Mouse (Mus musculus): ENCODE results near the gene Spc24. TPM values are rescaled to one million over a fixed set of nuclear protein-coding genes. Genes with fewer than 3 reads are reported as not detected.

The Spc24 gene
- total and polyA plus RNA-seq, 3 experiments = 61.5 to 126 (median 116) TPM

DNA sequence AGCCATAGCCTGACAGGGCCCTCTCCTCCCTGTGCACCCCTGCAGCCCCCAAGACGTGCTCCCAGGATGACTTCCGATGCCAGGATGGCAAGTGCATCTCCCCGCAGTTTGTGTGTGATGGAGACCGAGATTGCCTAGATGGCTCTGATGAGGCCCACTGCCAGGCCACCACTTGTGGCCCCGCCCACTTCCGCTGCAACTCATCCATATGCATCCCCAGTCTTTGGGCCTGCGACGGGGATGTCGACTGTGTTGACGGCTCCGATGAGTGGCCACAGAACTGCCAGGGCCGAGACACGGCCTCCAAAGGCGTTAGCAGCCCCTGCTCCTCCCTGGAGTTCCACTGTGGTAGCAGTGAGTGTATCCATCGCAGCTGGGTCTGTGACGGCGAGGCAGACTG is 26.7 kb downstream of the Spc24 start:
- DNase-seq (ENCODE audit: low spot score) = no peak
- peaks cover 30% of the 10 kb centered on the region for H3K4me1 ChIP-seq (ENCODE audit: insufficient read depth, low read depth, low read length)
- no peaks in the 10 kb centered on the region; the same call in 1 of the 2 replicates for H3K9me3 ChIP-seq (replicated peaks)
- no peak overlapping the region for H3K4me3 ChIP-seq (ENCODE audit: low read depth, low read length)
- no peak for ATAC-seq (ENCODE audit: extremely low read depth, insufficient number of reproducible peaks, low FRiP score, poor library complexity, severe bottlenecking)
- peaks cover 97% of the 10 kb centered on the region for H3K36me3 ChIP-seq (replicated peaks)
- TF ChIP-seq GATA1 (IDR thresholded peaks at IDR 0.05; ENCODE audit: borderline replicate concordance, low read length) (no peak), CTCF (IDR thresholded peaks at IDR 0.05; ENCODE audit: low read depth, low read length) (no peak), TAL1 (conservative IDR thresholded peaks at IDR 0.05; ENCODE audit: low read depth, low read length) (no peak), GATA2 (IDR thresholded peaks at IDR 0.05; ENCODE audit: borderline replicate concordance, low read depth, low read length) (no peak), POLR2AphosphoS5 (IDR thresholded peaks at IDR 0.05; ENCODE audit: insufficient replicate concordance, low read depth, low read length) (no peak)
- no peaks in the 10 kb centered on the region for H3K27me3 ChIP-seq (ENCODE audit: insufficient read depth, low read length)

DNA sequence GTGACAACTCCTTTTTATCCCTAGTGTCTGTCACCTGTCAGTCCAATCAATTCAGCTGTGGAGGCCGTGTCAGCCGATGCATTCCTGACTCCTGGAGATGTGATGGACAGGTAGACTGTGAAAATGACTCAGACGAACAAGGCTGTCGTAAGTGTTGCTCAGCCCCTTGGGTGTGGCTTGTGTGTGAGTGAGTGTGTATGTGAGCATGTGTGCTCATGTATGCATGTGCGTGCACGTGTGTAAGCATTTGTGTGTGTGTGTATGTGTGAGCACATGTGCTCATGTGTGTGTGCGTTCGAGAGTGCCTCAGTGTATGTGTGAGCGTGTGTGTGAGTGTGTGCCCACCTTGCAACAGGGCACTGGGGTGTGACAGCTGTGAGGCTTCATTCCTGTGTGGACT is 27.8 kb downstream of the Spc24 start:
- Histone ChIP-seq H3K36me3 (replicated peaks) (peaks cover 97% of the 10 kb centered on the region), H3K9me3 (replicated peaks) (no peaks in the 10 kb centered on the region; the same call in 1 of the 2 replicates), H3K4me1 (ENCODE audit: insufficient read depth, low read depth, low read length) (peaks cover 40% of the 10 kb centered on the region), H3K4me3 (ENCODE audit: low read depth, low read length) (no peak overlapping the region), H3K27me3 (ENCODE audit: insufficient read depth, low read length) (no peaks in the 10 kb centered on the region)
- no peak for DNase-seq (ENCODE audit: low spot score)
- TF ChIP-seq POLR2AphosphoS5 (IDR thresholded peaks at IDR 0.05; ENCODE audit: insufficient replicate concordance, low read depth, low read length) (peak; percentile 78; the same call in 1 of the 2 replicates), TAL1 (conservative IDR thresholded peaks at IDR 0.05; ENCODE audit: low read depth, low read length) (no peak)
- no peak for ATAC-seq (ENCODE audit: extremely low read depth, insufficient number of reproducible peaks, low FRiP score, poor library complexity, severe bottlenecking)

DNA sequence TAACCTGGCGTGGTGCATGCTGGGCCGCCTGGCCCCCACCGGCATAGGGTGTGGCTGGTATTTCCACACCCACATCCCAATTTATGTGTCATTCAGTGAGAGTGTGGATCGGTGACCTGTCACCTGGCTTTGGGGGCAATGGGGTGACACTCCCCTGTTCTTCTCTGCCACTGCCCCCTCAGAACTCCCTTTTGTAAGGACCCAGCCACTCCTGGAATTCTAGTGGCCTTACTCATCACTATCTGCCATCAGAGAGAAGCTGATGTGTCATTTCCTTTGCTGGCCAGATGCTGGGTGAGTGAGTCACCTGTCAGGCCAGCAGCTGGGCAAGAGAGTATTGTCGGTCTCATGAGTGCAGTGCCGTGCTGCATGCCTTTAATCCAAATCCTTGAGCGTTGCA is 30.8 kb downstream of the Spc24 start:
- ATAC-seq (ENCODE audit: extremely low read depth, insufficient number of reproducible peaks, low FRiP score, poor library complexity, severe bottlenecking) = peak; percentile 28
- TF ChIP-seq CTCF (IDR thresholded peaks at IDR 0.05; ENCODE audit: low read depth, low read length) = no peak
- peaks cover 95% of the 10 kb centered on the region for H3K36me3 ChIP-seq (replicated peaks)
- no peak for DNase-seq (ENCODE audit: low spot score)
- peak overlapping the region; percentile 58; the same call in 1 of the 2 replicates for H3K4me3 ChIP-seq (ENCODE audit: low read depth, low read length)
- peaks cover 59% of the 10 kb centered on the region for H3K4me1 ChIP-seq (ENCODE audit: insufficient read depth, low read depth, low read length)
- H3K27me3 ChIP-seq (ENCODE audit: insufficient read depth, low read length) = no peaks in the 10 kb centered on the region
- H3K9me3 ChIP-seq (replicated peaks) = no peaks in the 10 kb centered on the region; the same call in 1 of the 2 replicates

DNA sequence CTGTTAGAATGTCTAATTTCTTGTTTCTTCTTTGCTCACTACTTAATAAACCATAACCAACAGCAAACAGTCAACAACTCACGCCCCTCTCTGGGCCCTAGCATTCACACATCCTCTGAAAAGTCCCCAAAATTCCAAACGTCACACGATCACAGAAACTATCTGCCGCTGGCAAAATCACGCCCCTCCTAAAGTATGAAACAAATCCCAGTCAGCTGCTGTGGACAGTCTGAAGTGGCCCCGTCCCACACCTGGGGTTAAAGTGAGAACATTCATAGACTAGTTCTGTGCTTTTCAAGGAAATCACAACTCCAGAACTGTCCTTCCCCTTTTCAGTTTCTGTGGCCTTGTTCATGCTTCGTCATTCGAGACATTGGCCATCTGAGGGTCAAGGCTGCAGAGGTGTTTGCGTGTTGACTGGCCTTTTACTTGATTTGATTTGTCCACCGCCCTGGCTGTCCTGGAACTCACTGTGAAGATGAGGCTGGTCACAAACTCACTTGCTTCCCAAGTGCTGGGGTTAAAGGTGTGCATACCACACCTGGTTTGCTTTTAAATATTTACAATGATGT is 31.8 kb downstream of the Spc24 start:
- TF ChIP-seq GATA1 (IDR thresholded peaks at IDR 0.05; ENCODE audit: borderline replicate concordance, low read length) (no peak), GATA2 (IDR thresholded peaks at IDR 0.05; ENCODE audit: borderline replicate concordance, low read depth, low read length) (no peak), POLR2AphosphoS5 (IDR thresholded peaks at IDR 0.05; ENCODE audit: insufficient replicate concordance, low read depth, low read length) (no peak), CTCF (IDR thresholded peaks at IDR 0.05; ENCODE audit: low read depth, low read length) (no peak), TAL1 (conservative IDR thresholded peaks at IDR 0.05; ENCODE audit: low read depth, low read length) (no peak)
- ATAC-seq (ENCODE audit: extremely low read depth, insufficient number of reproducible peaks, low FRiP score, poor library complexity, severe bottlenecking) (no peak), DNase-seq (ENCODE audit: low spot score) (no peak)
- Histone ChIP-seq H3K9me3 (replicated peaks) (no peaks in the 10 kb centered on the region; the same call in 1 of the 2 replicates), H3K4me1 (ENCODE audit: insufficient read depth, low read depth, low read length) (peaks cover 59% of the 10 kb centered on the region), H3K27me3 (ENCODE audit: insufficient read depth, low read length) (no peaks in the 10 kb centered on the region), H3K4me3 (ENCODE audit: low read depth, low read length) (no peak overlapping the region; the same call in 1 of the 2 replicates), H3K36me3 (replicated peaks) (peaks cover 87% of the 10 kb centered on the region)

DNA sequence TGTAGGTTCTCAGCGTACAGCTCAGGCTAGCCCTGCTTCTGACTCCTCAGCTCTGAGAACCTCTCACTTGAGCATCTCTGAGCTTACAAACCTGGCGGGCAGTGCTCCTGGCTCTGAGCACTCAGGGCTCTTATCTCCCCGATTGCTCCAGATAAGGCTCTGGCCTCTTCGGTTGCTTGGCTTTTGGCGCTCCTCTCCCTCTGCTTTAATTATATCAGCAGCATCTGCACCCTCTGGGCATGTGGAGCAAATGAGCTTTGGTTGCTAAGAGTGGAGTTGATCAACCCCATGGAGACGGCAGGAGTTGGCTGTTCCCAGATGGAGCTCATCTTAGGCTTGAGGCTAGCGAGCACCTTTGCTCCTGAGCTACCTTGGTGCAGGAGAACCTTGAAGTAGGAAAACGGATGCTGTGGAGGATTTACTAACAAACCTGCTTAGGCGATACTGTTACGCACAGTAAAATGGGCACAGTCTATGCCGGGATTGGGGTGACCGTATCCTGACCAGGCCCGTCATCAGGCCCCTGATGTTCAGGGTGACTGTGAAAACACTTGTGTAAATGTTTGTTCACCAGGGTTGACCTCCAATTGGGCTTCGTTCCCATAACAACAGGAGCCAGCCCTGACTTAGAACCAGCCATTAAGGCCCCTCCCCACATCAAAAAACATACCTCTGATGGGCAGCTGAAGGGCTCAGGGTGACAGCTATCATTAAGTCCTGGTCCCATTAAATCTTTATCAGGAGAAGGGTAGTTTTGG is 33.7 kb downstream of the Spc24 start:
- Histone ChIP-seq H3K9me3 (replicated peaks) (no peaks in the 10 kb centered on the region), H3K4me3 (ENCODE audit: low read depth, low read length) (peak overlapping the region; percentile 93; the same call in 1 of the 2 replicates), H3K27me3 (ENCODE audit: insufficient read depth, low read length) (no peaks in the 10 kb centered on the region), H3K4me1 (ENCODE audit: insufficient read depth, low read depth, low read length) (peaks cover 71% of the 10 kb centered on the region), H3K36me3 (replicated peaks) (peaks cover 67% of the 10 kb centered on the region)
- DNase-seq (ENCODE audit: low spot score) (no peak), ATAC-seq (ENCODE audit: extremely low read depth, insufficient number of reproducible peaks, low FRiP score, poor library complexity, severe bottlenecking) (no peak)
- no peak for TF ChIP-seq GATA2 (IDR thresholded peaks at IDR 0.05; ENCODE audit: borderline replicate concordance, low read depth, low read length)
- no peak for TF ChIP-seq TAL1 (conservative IDR thresholded peaks at IDR 0.05; ENCODE audit: low read depth, low read length)
- no peak for TF ChIP-seq GATA1 (IDR thresholded peaks at IDR 0.05; ENCODE audit: borderline replicate concordance, low read length)
- no peak for TF ChIP-seq POLR2AphosphoS5 (IDR thresholded peaks at IDR 0.05; ENCODE audit: insufficient replicate concordance, low read depth, low read length)
- no peak for TF ChIP-seq CTCF (IDR thresholded peaks at IDR 0.05; ENCODE audit: low read depth, low read length)

DNA sequence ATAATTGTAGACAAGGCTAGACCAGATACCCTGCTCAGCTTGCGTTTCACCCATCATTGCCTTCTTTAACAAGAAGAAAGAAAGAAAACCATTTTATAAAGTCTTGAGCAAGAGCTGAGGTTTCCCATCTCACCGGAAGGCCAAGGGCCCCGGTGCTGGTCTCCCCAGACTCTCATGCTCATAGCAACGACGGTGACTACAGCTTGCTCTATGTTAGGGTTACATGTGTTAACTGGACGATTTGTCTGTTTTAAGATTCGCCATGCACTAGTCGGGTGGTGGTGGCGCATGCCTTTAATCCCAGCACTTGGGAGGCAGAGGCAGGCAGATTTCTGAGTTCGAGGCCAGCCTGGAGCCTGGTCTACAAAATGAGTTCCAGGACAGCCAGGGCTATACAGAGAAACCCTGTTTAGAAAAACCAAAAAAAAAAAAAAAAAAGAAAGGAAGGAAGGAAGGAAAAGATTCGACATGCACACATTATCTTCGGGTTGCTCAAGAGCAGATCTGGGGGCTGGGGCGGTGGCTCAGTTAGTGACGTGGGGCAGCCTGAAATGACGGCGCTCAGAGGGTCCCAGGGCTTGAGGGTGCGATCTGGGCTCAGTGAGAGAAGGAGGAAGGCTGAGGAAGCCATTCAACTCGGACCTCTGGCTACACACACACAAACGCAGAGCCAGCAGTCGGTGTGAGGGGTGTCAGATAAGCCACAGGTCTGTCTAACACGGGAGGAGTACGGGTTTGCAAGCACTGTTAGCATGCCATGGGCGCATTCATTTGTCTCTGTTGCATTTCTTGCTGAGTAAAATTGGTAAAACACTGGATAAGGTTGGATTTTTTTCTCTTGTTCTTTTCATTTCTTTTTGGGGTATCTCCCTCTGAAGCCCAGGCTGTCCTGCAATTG is 34.6 kb downstream of the Spc24 start:
- ATAC-seq (ENCODE audit: extremely low read depth, insufficient number of reproducible peaks, low FRiP score, poor library complexity, severe bottlenecking) = no peak

More for the DNA sequence above, 34.6 kb downstream of the Spc24 start:
- H3K36me3 ChIP-seq (replicated peaks) = peaks cover 59% of the 10 kb centered on the region
- no peaks in the 10 kb centered on the region for H3K27me3 ChIP-seq (ENCODE audit: insufficient read depth, low read length)
- TF ChIP-seq GATA1 (IDR thresholded peaks at IDR 0.05; ENCODE audit: borderline replicate concordance, low read length) (no peak), CTCF (IDR thresholded peaks at IDR 0.05; ENCODE audit: low read depth, low read length) (no peak), TAL1 (conservative IDR thresholded peaks at IDR 0.05; ENCODE audit: low read depth, low read length) (no peak), GATA2 (IDR thresholded peaks at IDR 0.05; ENCODE audit: borderline replicate concordance, low read depth, low read length) (no peak), POLR2AphosphoS5 (IDR thresholded peaks at IDR 0.05; ENCODE audit: insufficient replicate concordance, low read depth, low read length) (no peak)
- no peaks in the 10 kb centered on the region for H3K9me3 ChIP-seq (replicated peaks)
- H3K4me1 ChIP-seq (ENCODE audit: insufficient read depth, low read depth, low read length) = peaks cover 73% of the 10 kb centered on the region
- peak; percentile 55 for DNase-seq (ENCODE audit: low spot score)
- H3K4me3 ChIP-seq (ENCODE audit: low read depth, low read length) = peak overlapping the region; percentile 93
